Mouse (Mus musculus) hindbrain, embryonic 16.5 days (tissue): Measurements from ENCODE around the gene Rps21. TPM values are rescaled to one million over a fixed set of nuclear protein-coding genes. Genes with fewer than 3 reads are reported as not detected.

Source experiments
- ATAC-seq: fragments of 200-750 bp; cut with Nextera tagmentation; 2 replicates; pipeline ENCODE4 v1.8.0; 2017; ENCODE audit warnings: moderate TSS enrichment, moderate library complexity
- H3K27ac ChIP-seq: fragments of 300-500 bp; sonication (generic); 2 replicates; pipeline ENCODE4 v1.5.1; 2014; ENCODE audit warnings: low read depth, mild to moderate bottlenecking, control low read depth, low read length, moderate library complexity
- H3K27me3 ChIP-seq: fragments of 300-500 bp; sonication (generic); replicated peaks from 2 replicates; pipeline ENCODE4 v1.6.1; 2014; ENCODE audit warnings: low read length; ENCODE audit not compliant: control insufficient read depth, insufficient read depth
- H3K36me3 ChIP-seq: fragments of 300-500 bp; sonication (generic); 2 replicates; pipeline ENCODE4 v1.6.1; 2014; ENCODE audit warnings: mild to moderate bottlenecking, low read length, moderate library complexity, mixed read lengths; ENCODE audit not compliant: control insufficient read depth, insufficient read depth
- H3K4me1 ChIP-seq: fragments of 300-500 bp; sonication (generic); 2 replicates; pipeline ENCODE4 v1.6.1; 2014; ENCODE audit warnings: low read depth, low read length; ENCODE audit not compliant: control insufficient read depth, insufficient read depth
- H3K4me2 ChIP-seq: fragments of 300-500 bp; sonication (generic); 2 replicates; pipeline ENCODE4 v1.6.1; 2014; ENCODE audit warnings: mild to moderate bottlenecking, low read length, control low read depth, moderate library complexity
- H3K4me3 ChIP-seq: fragments of 300-500 bp; sonication (generic); 2 replicates; pipeline ENCODE4 v1.5.1; 2014; ENCODE audit warnings: mild to moderate bottlenecking, low read length, control low read depth, moderate library complexity
- H3K9ac ChIP-seq: fragments of 300-500 bp; sonication (generic); 2 replicates; pipeline ENCODE4 v1.6.1; 2014; ENCODE audit warnings: low read depth, mild to moderate bottlenecking, control low read depth, low read length, moderate library complexity
- H3K9me3 ChIP-seq: fragments of 300-500 bp; sonication (generic); 2 replicates; pipeline ENCODE4 v1.6.1; 2014; ENCODE audit warnings: mild to moderate bottlenecking, low read length, moderate library complexity; ENCODE audit not compliant: control insufficient read depth
- WGBS: fragments of 180-500 bp; shearing (Covaris S2); extraction: QIAGEN DNeasy Blood & Tissue Kit; methylation state at CpG from one replicate; pipeline ENCODE4 v1.1.7; 2014; 5-methylcytosine and 5-hydroxymethylcytosine counted together
- microRNA-seq: library from miRNA; unstranded; fragments of <30 nt; microRNA quantifications from one replicate; pipeline ENCODE4, GENCODE M21; 2017
- polyA plus RNA-seq: library from polyadenylated mRNA; unstranded; fragments of >200 nt; fragmentation: Nextera tagmentation; extraction: Ambion mirVana; gene quantifications from 2 replicates; pipeline ENCODE4 v1.2.1, GENCODE M21; 2015

The Rps21 gene
- polyA plus RNA-seq, 1 experiment from 2014 or later, result 282 TPM

GRCm38 (mm10) chr2:180306423-180307168 is 49.4 kb downstream of the Rps21 start:
- Histone ChIP-seq H3K27me3 (no peaks in the 10 kb centered on the region), H3K9ac (no peak overlapping the region), H3K9me3 (no peaks in the 10 kb centered on the region; the same call in 1 of the 2 replicates), H3K4me3 (no peak overlapping the region), H3K4me1 (no peaks in the 10 kb centered on the region), H3K36me3 (no peaks in the 10 kb centered on the region), H3K4me2 (no peak overlapping the region), H3K27ac (no peak overlapping the region)
- ATAC-seq, result peak; percentile 52; the same call in 1 of the 2 replicates
- 86% methylated on average over 8 of the region's 8 CpGs for WGBS

- 74% methylated on average over 2 of the region's 2 CpGs for WGBS
- H3K9me3 ChIP-seq, result no peaks in the 10 kb centered on the region; the same call in 1 of the 2 replicates
- ATAC-seq, result no peak
Measured at GRCm38 (mm10) chr2:180307680-180308079, 50.5 kb downstream of the Rps21 start.

More at GRCm38 (mm10) chr2:180307680-180308079, 50.5 kb downstream of the Rps21 start:
- Histone ChIP-seq H3K4me2 (no peak overlapping the region), H3K36me3 (no peaks in the 10 kb centered on the region), H3K4me3 (no peak overlapping the region), H3K27me3 (no peaks in the 10 kb centered on the region), H3K27ac (no peak overlapping the region), H3K4me1 (no peaks in the 10 kb centered on the region), H3K9ac (no peak overlapping the region)

Small RNA genes within 50 kb of the gene (microRNA-seq; reads per million reads assigned to microRNA genes)
- gene Mir3091, result not detected

Other genes with a start within 250 kb of the Rps21 start
- gene Lsm14b, start 232.4 kb upstream of the Rps21 start, polyA plus RNA-seq, result 9.3 and 17.8 TPM in 2 replicates
- gene Psma7, start 214.9 kb upstream of the Rps21 start, polyA plus RNA-seq, result 514 and 534 TPM in 2 replicates
- gene Ss18l1, start 214.9 kb upstream of the Rps21 start, polyA plus RNA-seq, result 53.0 and 61.1 TPM in 2 replicates
- 33.1 and 33.2 TPM in 2 replicates for gene Mtg2, start 186.8 kb upstream of the Rps21 start, polyA plus RNA-seq
- 2.1 and 2.7 TPM in 2 replicates for gene Hrh3, start 152.9 kb upstream of the Rps21 start, polyA plus RNA-seq
- gene Osbpl2, start 138.1 kb upstream of the Rps21 start, polyA plus RNA-seq, result 70.5 and 72.8 TPM in 2 replicates
- 193 and 201 TPM in 2 replicates for gene Adrm1, start 85.9 kb upstream of the Rps21 start, polyA plus RNA-seq
- 2.2 and 3.5 TPM in 2 replicates for gene Lama5, start 31.5 kb upstream of the Rps21 start, polyA plus RNA-seq
- gene Cables2, start 16.1 kb downstream of the Rps21 start, polyA plus RNA-seq, result 11.1 and 22.2 TPM in 2 replicates
- gene Rbbp8nl, start 32.5 kb downstream of the Rps21 start, polyA plus RNA-seq, result not detected in 2 replicates
- not detected in 2 replicates for gene Gata5, start 77.3 kb downstream of the Rps21 start, polyA plus RNA-seq
- gene Slco4a1, start 198.9 kb downstream of the Rps21 start, polyA plus RNA-seq, result 2.7 and 3.0 TPM in 2 replicates
- gene Ntsr1, start 242.6 kb downstream of the Rps21 start, polyA plus RNA-seq, result 3.6 and 4.1 TPM in 2 replicates